Mouse (Mus musculus): ENCODE measurements around the gene Syce3. TPM values are rescaled to one million over a fixed set of nuclear protein-coding genes. Genes with fewer than 3 reads are reported as not detected.

Syce3 gene
- polyA plus RNA-seq, 1 experiment from 2014 or later = not detected

- ATAC-seq (replicated peaks; ENCODE audit: low FRiP score) (peak; percentile 72), DNase-seq (ENCODE audit: low spot score) (peak; percentile 89)
- Histone ChIP-seq H3K27ac (ENCODE audit: low read depth, low read length) (peak overlapping the region; percentile 80), H3K27me3 (ENCODE audit: control insufficient read depth, insufficient read depth, low read length) (peaks cover 22% of the 10 kb centered on the region), H3K36me3 (ENCODE audit: control insufficient read depth, insufficient read depth, low read length) (peaks cover 23% of the 10 kb centered on the region), H3K4me2 (ENCODE audit: low read depth, low read length, severe bottlenecking) (peak overlapping the region; percentile 89), H3K9me3 (ENCODE audit: control insufficient read depth, low read length) (no peaks in the 10 kb centered on the region), H3K4me3 (ENCODE audit: low read depth, low read length) (peak overlapping the region; percentile 63), H3K9ac (ENCODE audit: low read length) (peak overlapping the region; percentile 83), H3K4me1 (replicated peaks; ENCODE audit: control insufficient read depth, insufficient read depth, low read length) (peaks cover 4% of the 10 kb centered on the region)
- WGBS = 2% methylated on average over 35 of the region's 35 CpGs
These were observed 37.1 kb downstream of the Syce3 start for GRCm38 (mm10) chr15:89373027-89373761.

GRCm38 (mm10) chr15:89372536-89372935, 37.8 kb downstream of the Syce3 start:
- no peak overlapping the region for H3K27ac ChIP-seq (ENCODE audit: low read depth, low read length)
- H3K4me1 ChIP-seq (replicated peaks; ENCODE audit: control insufficient read depth, insufficient read depth, low read length) = peaks cover 4% of the 10 kb centered on the region
- H3K9ac ChIP-seq (ENCODE audit: low read length) = no peak overlapping the region
- no peak overlapping the region for H3K4me2 ChIP-seq (ENCODE audit: low read depth, low read length, severe bottlenecking)
- H3K36me3 ChIP-seq (ENCODE audit: control insufficient read depth, insufficient read depth, low read length) = peaks cover 26% of the 10 kb centered on the region
- DNase-seq (ENCODE audit: low spot score) = peak; percentile 49
- H3K4me3 ChIP-seq (ENCODE audit: low read depth, low read length) = peak overlapping the region; percentile 63; the same call in 1 of the 2 replicates
- H3K9me3 ChIP-seq (ENCODE audit: control insufficient read depth, low read length) = no peaks in the 10 kb centered on the region
- peaks cover 16% of the 10 kb centered on the region for H3K27me3 ChIP-seq (ENCODE audit: control insufficient read depth, insufficient read depth, low read length)
- 85% methylated on average over 7 of the region's 7 CpGs for WGBS
- no peak for ATAC-seq (replicated peaks; ENCODE audit: low FRiP score)

GRCm38 (mm10) chr15:89372068-89372467, 38.2 kb downstream of the Syce3 start:
- DNase-seq (ENCODE audit: low spot score) = peak; percentile 54
- Histone ChIP-seq H3K9me3 (ENCODE audit: control insufficient read depth, low read length) (no peaks in the 10 kb centered on the region), H3K9ac (ENCODE audit: low read length) (no peak overlapping the region), H3K27ac (ENCODE audit: low read depth, low read length) (no peak overlapping the region), H3K4me3 (ENCODE audit: low read depth, low read length) (0 out of 2 replicates have a peak overlapping the region, but pooled peaks have one; percentile 63), H3K4me2 (ENCODE audit: low read depth, low read length, severe bottlenecking) (no peak overlapping the region), H3K36me3 (ENCODE audit: control insufficient read depth, insufficient read depth, low read length) (peaks cover 29% of the 10 kb centered on the region), H3K27me3 (ENCODE audit: control insufficient read depth, insufficient read depth, low read length) (peaks cover 11% of the 10 kb centered on the region), H3K4me1 (replicated peaks; ENCODE audit: control insufficient read depth, insufficient read depth, low read length) (peaks cover 4% of the 10 kb centered on the region)
- 93% methylated on average over 13 of the region's 13 CpGs for WGBS
- ATAC-seq (replicated peaks; ENCODE audit: low FRiP score) = no peak

- WGBS = 94% methylated on average over 4 of the region's 4 CpGs
- ATAC-seq (replicated peaks; ENCODE audit: low FRiP score) (no peak), DNase-seq (ENCODE audit: low spot score) (peak; percentile 47)
- Histone ChIP-seq H3K9me3 (ENCODE audit: control insufficient read depth, low read length) (no peaks in the 10 kb centered on the region), H3K4me3 (ENCODE audit: low read depth, low read length) (no peak overlapping the region), H3K36me3 (ENCODE audit: control insufficient read depth, insufficient read depth, low read length) (peaks cover 45% of the 10 kb centered on the region), H3K9ac (ENCODE audit: low read length) (no peak overlapping the region), H3K4me1 (replicated peaks; ENCODE audit: control insufficient read depth, insufficient read depth, low read length) (no peaks in the 10 kb centered on the region), H3K4me2 (ENCODE audit: low read depth, low read length, severe bottlenecking) (no peak overlapping the region), H3K27ac (ENCODE audit: low read depth, low read length) (no peak overlapping the region), H3K27me3 (ENCODE audit: control insufficient read depth, insufficient read depth, low read length) (no peaks in the 10 kb centered on the region)
These were observed 45.2 kb downstream of the Syce3 start for GRCm38 (mm10) chr15:89365141-89365551.

GRCm38 (mm10) chr15:89363051-89363450, 47.3 kb downstream of the Syce3 start:
- no peaks in the 10 kb centered on the region for H3K27me3 ChIP-seq (ENCODE audit: control insufficient read depth, insufficient read depth, low read length)
- H3K4me1 ChIP-seq (replicated peaks; ENCODE audit: control insufficient read depth, insufficient read depth, low read length) = no peaks in the 10 kb centered on the region; the same call in 1 of the 2 replicates
- H3K4me3 ChIP-seq (ENCODE audit: low read depth, low read length) = no peak overlapping the region
- 97% methylated on average over 7 of the region's 7 CpGs for WGBS
- DNase-seq (ENCODE audit: low spot score) (no peak), ATAC-seq (replicated peaks; ENCODE audit: low FRiP score) (no peak)
- peaks cover 34% of the 10 kb centered on the region for H3K36me3 ChIP-seq (ENCODE audit: control insufficient read depth, insufficient read depth, low read length)
- H3K9me3 ChIP-seq (ENCODE audit: control insufficient read depth, low read length) = no peaks in the 10 kb centered on the region
- H3K4me2 ChIP-seq (ENCODE audit: low read depth, low read length, severe bottlenecking) = no peak overlapping the region
- H3K9ac ChIP-seq (ENCODE audit: low read length) = no peak overlapping the region
- H3K27ac ChIP-seq (ENCODE audit: low read depth, low read length) = no peak overlapping the region

DNA sequence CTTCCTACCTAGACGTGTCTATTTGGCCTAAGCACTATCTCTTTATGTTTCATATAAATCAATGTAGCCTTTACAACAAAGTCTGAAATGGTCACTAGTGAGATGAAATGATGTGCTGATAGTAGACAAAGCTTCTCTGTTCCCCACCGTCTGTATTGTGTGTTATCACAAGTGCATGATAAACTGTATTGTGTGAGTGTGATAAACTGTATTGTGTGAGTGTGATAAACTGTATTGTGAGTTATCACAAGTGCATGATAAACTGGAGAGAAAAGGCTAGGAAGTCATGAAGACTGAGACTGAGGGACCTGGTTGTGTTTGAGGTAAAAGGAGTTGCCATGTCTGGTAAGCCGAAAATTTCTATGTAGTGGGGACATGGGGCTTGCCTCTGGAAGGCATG, 51.5 kb downstream of the Syce3 start:
- H3K4me2 ChIP-seq (ENCODE audit: low read depth, low read length, severe bottlenecking) = no peak overlapping the region
- no peak overlapping the region for H3K27ac ChIP-seq (ENCODE audit: low read depth, low read length)
- DNase-seq (ENCODE audit: low spot score) = no peak
- WGBS = 94% methylated on average over 3 of the region's 3 CpGs
- no peak overlapping the region for H3K9ac ChIP-seq (ENCODE audit: low read length)
- no peak for ATAC-seq (replicated peaks; ENCODE audit: low FRiP score)
- H3K36me3 ChIP-seq (ENCODE audit: control insufficient read depth, insufficient read depth, low read length) = peaks cover 7% of the 10 kb centered on the region
- no peaks in the 10 kb centered on the region for H3K27me3 ChIP-seq (ENCODE audit: control insufficient read depth, insufficient read depth, low read length)
- H3K4me1 ChIP-seq (replicated peaks; ENCODE audit: control insufficient read depth, insufficient read depth, low read length) = peaks cover 12% of the 10 kb centered on the region
- no peak overlapping the region for H3K4me3 ChIP-seq (ENCODE audit: low read depth, low read length)
- H3K9me3 ChIP-seq (ENCODE audit: control insufficient read depth, low read length) = no peaks in the 10 kb centered on the region

DNA sequence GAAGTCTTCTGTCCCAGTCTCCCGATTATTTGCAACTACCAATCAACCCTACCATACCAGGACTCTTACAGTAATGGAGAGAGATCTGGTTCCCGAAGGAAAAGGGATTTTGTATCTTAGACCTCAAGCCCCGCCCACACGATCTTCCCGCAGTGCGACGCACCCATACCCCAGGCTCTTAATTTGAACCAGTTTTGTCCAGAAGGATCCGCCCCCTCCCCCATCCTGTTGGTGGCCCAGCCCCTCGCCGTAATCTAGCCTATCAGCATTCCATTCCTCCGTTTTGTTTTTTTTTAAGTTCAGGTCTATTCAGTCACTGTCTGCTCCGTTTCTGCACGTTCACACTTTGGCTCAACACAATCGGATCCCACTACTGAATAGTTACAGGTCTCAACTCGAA, 53.9 kb downstream of the Syce3 start:
- DNase-seq (ENCODE audit: low spot score) (peak; percentile 94), ATAC-seq (replicated peaks; ENCODE audit: low FRiP score) (peak; percentile 80)
- Histone ChIP-seq H3K27ac (ENCODE audit: low read depth, low read length) (peak overlapping the region; percentile 80; the same call in 1 of the 2 replicates), H3K4me1 (replicated peaks; ENCODE audit: control insufficient read depth, insufficient read depth, low read length) (peaks cover 12% of the 10 kb centered on the region), H3K4me3 (ENCODE audit: low read depth, low read length) (peak overlapping the region; percentile 79), H3K9me3 (ENCODE audit: control insufficient read depth, low read length) (no peaks in the 10 kb centered on the region), H3K4me2 (ENCODE audit: low read depth, low read length, severe bottlenecking) (peak overlapping the region; percentile 50), H3K36me3 (ENCODE audit: control insufficient read depth, insufficient read depth, low read length) (peaks cover 15% of the 10 kb centered on the region), H3K27me3 (ENCODE audit: control insufficient read depth, insufficient read depth, low read length) (no peaks in the 10 kb centered on the region), H3K9ac (ENCODE audit: low read length) (peak overlapping the region; percentile 90)
- under 1% methylated on average over 15 of the region's 15 CpGs for WGBS

DNA sequence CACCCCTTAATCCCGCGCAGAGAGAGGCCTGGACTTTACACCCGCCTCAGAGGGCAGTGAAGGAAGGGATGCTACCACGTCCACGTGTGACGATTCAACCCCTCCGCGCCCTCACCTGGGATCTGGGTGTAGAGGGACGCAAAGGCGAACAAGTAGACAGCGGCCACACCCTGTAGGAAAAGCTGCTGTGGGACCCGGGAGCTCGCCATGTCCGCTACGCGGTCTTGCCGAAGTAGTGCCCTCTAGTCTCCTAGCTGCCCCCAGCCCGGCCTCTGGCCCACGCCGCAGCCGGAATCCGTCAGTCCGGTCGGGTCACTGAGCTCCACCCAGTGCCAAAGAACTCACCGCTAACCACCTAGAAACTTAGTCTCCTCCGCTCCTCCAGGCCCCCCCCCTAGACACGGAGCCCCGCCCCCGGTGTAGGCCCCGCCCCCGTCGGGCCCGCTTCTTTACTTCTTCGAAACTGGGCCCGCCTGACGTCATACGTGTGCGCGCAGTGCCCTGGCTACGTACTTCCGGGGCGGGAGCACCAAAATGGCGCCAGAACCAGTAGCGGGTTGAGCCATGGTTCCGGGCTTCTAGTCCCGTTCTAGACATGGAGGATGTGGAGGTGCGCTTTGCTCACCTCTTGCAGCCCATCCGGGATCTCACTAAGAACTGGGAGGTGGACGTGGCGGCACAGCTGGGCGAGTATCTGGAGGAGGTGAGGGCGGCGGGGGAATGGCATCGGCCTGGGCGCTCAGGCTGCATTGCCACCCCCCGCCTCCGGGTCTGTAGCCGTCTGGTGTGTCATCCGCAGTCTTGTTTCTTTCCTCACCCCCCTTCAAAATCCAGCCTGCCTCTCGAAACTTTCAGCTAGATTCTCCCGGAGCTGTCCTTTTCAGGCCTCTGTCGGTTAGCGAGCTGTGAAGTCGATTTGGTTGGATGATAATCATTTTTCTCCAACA, 54.8 kb downstream of the Syce3 start, which contains the start of the genes Lmf2 and Ncaph2:
Gene Lmf2 (minus strand): TSS at position 419 of the 947 bp plus-strand sequence.
Gene Ncaph2 (plus strand): TSS at position 479 of the 947 bp plus-strand sequence.
- H3K27me3 ChIP-seq (ENCODE audit: control insufficient read depth, insufficient read depth, low read length) = no peaks in the 10 kb centered on the region
- no peaks in the 10 kb centered on the region for H3K9me3 ChIP-seq (ENCODE audit: control insufficient read depth, low read length)
- peak within 1 kb of the TSS; percentile 77 for H3K4me2 ChIP-seq (ENCODE audit: low read depth, low read length, severe bottlenecking)
- H3K4me3 ChIP-seq (ENCODE audit: low read depth, low read length) = peak within 1 kb of the TSS; percentile 79
- H3K4me1 ChIP-seq (replicated peaks; ENCODE audit: control insufficient read depth, insufficient read depth, low read length) = peaks cover 12% of the 10 kb centered on the region
- peaks cover 12% of the 10 kb centered on the region for H3K36me3 ChIP-seq (ENCODE audit: control insufficient read depth, insufficient read depth, low read length)
- peak; percentile 91 for ATAC-seq (replicated peaks; ENCODE audit: low FRiP score)
- WGBS = under 1% methylated on average over 64 of the region's 64 CpGs
- peak; percentile 99 for DNase-seq (ENCODE audit: low spot score)
- peak within 1 kb of the TSS; percentile 80 for H3K27ac ChIP-seq (ENCODE audit: low read depth, low read length)
- H3K9ac ChIP-seq (ENCODE audit: low read length) = peak within 1 kb of the TSS; percentile 90
